Mouse (Mus musculus) heart, adult 2 months (tissue): ENCODE measurements around the gene Ucn.

Experiments used
- CTCF ChIP-seq: fragments of 200-600 bp; IDR thresholded peaks from 2 replicates; pipeline ENCODE4 v1.8.1; 2022; ENCODE audit warnings: antibody characterized with exemption, mild to moderate bottlenecking, moderate library complexity
- EP300 ChIP-seq: fragments of 200-500 bp; IDR thresholded peaks from 2 replicates; pipeline ENCODE4 v1.6.1; 2011; ENCODE audit warnings: low read depth, low read length, control low read depth; ENCODE audit not compliant: insufficient read depth
- POLR2A ChIP-seq: fragments of 200-500 bp; IDR thresholded peaks from 2 replicates; pipeline ENCODE4 v1.6.1; 2011; ENCODE audit warnings: mild to moderate bottlenecking, low read depth, low read length, control low read depth; ENCODE audit not compliant: insufficient read depth

DNA sequence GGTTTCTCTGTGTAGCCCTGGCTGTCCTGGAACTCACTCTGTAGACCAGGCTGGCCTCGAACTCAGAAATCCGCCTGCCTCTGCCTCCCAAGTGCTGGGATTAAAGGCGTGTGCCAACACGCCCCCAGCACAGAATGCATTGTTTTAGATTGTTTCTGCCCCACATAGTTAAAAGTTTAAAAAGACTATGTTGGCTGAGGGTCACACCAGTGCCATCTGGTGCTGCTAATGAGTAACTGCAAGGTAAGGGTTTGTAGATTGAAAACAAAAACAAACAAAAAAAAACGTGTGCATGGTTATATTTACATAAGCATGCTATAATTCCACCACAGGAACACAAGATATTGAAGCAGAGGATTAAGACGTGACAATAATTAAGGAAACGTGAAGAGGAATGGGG, 27.8 kb downstream of the Ucn start:
- TF ChIP-seq POLR2A: no peak
- peak; percentile 77 for TF ChIP-seq CTCF
- no peak for TF ChIP-seq EP300
